Mouse (Mus musculus): ENCODE results near the gene Mgat5b.

The Mgat5b gene

DNA sequence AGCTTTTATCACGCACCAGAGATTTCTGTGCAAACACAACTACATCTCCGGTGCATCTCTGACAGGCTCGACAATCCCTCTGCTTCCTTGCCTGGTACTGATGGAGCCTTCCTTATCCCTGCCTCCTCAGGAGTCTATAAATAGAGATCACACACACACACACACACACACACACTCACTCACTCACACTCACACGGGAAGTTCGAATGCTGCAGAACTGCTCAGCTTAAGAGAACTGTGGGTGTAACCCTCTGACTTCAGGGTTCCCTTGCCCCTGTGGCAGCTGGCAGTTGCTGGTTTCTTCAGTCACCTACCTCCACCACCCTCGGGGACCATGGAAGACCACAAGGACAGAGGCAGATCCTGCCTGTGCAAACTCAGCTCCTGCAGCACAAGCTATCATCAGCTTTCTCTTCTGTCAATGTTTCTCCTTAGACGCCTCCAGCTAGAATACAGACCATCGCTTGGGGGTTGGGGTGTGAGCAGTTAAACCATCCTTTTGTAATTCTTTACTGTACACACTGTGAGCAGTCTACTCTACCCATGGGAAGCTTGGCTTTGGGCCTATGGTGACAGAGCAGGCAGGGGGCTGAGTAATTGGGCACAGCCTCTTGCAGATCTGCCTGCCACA lies 111.9 kb downstream of the Mgat5b start:
- peak; percentile 86 for DNase-seq (ENCODE audit: low read depth, low spot score)

DNA sequence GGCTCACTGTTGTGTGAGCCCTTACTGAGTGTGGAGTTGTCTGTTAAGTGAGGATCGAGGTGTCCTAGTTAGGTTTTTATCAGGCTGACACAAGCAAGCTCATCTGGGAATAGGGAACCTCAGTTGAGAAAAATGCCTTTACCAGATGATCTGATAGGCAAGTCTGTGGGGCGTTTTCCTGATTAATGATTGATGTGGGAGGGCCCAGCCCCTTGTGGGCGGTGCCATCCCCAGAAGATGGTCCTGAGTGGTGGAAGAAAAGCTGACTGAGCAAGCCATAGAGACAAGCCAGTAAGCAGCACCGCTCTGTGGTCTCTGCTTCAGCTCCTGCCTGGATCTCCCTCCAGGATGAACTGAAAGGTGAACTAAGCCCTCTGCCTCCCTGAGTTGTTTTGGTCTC lies 112.6 kb downstream of the Mgat5b start:
- no peak for DNase-seq (ENCODE audit: low read depth, low spot score)

DNA sequence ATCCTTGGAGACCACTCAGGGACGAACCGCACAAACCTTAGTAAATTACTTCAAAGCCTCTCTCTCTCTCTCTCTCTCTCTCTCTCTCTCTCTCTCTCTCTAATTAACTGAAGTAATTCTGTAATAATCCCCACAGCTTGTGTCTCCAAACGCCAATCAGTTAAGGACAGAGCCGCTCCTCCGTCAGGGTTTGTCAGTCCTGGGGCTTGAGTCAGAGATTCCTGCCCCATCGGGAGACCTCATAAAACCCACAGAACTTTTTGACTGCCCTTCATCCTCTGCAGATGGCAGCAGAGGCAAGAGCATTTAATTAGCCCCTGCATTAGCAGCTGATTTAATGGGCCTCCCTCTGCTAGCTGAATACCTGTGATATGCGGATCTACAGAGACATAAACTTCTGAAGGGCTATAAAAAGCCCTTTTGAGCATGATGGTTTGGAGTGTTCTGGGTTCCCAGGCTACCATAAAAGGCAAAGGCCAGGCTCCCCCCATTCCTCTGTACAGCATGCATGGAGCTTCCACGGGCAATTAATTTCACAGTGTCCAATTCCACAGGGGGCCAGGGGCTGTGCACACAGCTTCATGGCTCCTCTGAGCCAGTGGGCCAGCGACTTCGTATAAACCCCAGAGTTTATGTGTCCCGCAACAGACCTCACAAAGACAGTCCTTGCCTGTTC lies 117.1 kb downstream of the Mgat5b start:
- DNase-seq (ENCODE audit: low read depth, low spot score) = no peak

All from telencephalon, adult 2 months (tissue).